Mouse (Mus musculus) ovary, postnatal 14 days (tissue): Measurements from ENCODE around the gene Sgta.
"Not testable (repeated sequence)": the region's sequence is repeated elsewhere in the genome, so short reads cannot be mapped to it uniquely, and the experiment has no call there.

Experiments used
- DNase-seq: peaks from one replicate; pipeline ENCODE4 v3.0.0; 2022; ENCODE audit warnings: low spot score

The Sgta gene

GRCm38 (mm10) chr10:81057406-81058130 is 2.4 kb downstream of the Sgta start:
- DNase-seq: no peak

- DNase-seq: not testable (repeated sequence)
Measured at GRCm38 (mm10) chr10:81055802-81056340, 4.1 kb downstream of the Sgta start.

GRCm38 (mm10) chr10:81055169-81055568 is 4.8 kb downstream of the Sgta start:
- DNase-seq: no peak

GRCm38 (mm10) chr10:81052577-81052976 is 7.4 kb downstream of the Sgta start:
- DNase-seq: no peak

GRCm38 (mm10) chr10:81051133-81051532 is 8.8 kb downstream of the Sgta start:
- DNase-seq: no peak

- DNase-seq: no peak
Measured at GRCm38 (mm10) chr10:81050645-81051044, 9.3 kb downstream of the Sgta start.

GRCm38 (mm10) chr10:81045246-81045645 is 14.7 kb downstream of the Sgta start:
- not testable (repeated sequence) for DNase-seq

- peak; percentile 62 for DNase-seq
Measured at GRCm38 (mm10) chr10:81041458-81042175, 18.4 kb downstream of the Sgta start.

- DNase-seq: peak; percentile 100
Measured at GRCm38 (mm10) chr10:81036988-81037580, 22.9 kb downstream of the Sgta start, which contains the start of gene Slc39a3. Slc39a3 (minus strand) TSS chr10:81037426.

- DNase-seq: no peak
Measured at GRCm38 (mm10) chr10:81036251-81036650, 23.7 kb downstream of the Sgta start.

- no peak for DNase-seq
Measured at GRCm38 (mm10) chr10:81033586-81033985, 26.4 kb downstream of the Sgta start.

GRCm38 (mm10) chr10:81029031-81029430 is 30.9 kb downstream of the Sgta start:
- no peak for DNase-seq

- DNase-seq: no peak
Measured at GRCm38 (mm10) chr10:81028219-81028618, 31.8 kb downstream of the Sgta start.

- DNase-seq: no peak
Measured at GRCm38 (mm10) chr10:81027331-81027730, 32.6 kb downstream of the Sgta start.

- no peak for DNase-seq
Measured at GRCm38 (mm10) chr10:81026857-81027256, 33.1 kb downstream of the Sgta start.

- no peak for DNase-seq
Measured at GRCm38 (mm10) chr10:81025639-81026275, 34.2 kb downstream of the Sgta start, which contains the start of gene Diras1. Diras1 (minus strand) TSS chr10:81025662.

GRCm38 (mm10) chr10:81025047-81025621 is 34.8 kb downstream of the Sgta start:
- DNase-seq: no peak

GRCm38 (mm10) chr10:81024346-81024937 is 35.5 kb downstream of the Sgta start:
- DNase-seq: no peak

GRCm38 (mm10) chr10:81022744-81023143 is 37.2 kb downstream of the Sgta start:
- no peak for DNase-seq

- no peak for DNase-seq
Measured at GRCm38 (mm10) chr10:81021547-81022110, 38.4 kb downstream of the Sgta start.

GRCm38 (mm10) chr10:81020207-81020606 is 39.8 kb downstream of the Sgta start:
- DNase-seq: no peak
